Mouse (Mus musculus): Measurements from ENCODE around the gene Raf1.

Gene Raf1

DNA sequence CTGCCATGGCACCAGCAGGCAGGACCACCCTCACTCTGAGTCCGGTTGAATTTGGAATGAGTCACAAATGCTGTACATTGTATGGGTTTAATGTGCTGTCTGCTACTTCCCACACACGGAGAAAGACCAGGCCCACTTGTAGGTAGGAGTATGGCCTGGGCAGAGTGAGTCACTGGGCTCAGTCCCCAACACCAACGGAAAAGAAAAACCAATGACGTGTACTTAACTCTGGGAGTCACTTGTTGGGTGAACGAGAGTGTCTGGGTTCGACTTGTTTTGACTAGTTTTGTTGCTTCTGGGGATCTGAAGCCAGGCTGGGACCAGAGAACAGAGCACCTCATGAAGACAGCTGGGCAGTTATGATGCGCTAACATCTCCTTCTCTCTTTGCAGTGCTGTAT, 102.3 kb downstream of the Raf1 start:
- no peak for DNase-seq (ENCODE audit: inconsistent age in 2 of 2, low spot score in 1 of 2)
